Comparison of ENCODE assay signal across 9 mouse cellular contexts in genomic region chr4:85842113-85842512, GRCm38 (mm10).
DNase-seq lines count a peak whose midpoint lies in the region; ATAC-seq lines count a peak whose summit lies in the region.
"Had no signal": no experiment of that assay in that cellular context is flagged by ENCODE, and none has a peak within 500 bp of the region (broad histone marks: within the 10 kb centered on the region; RNA-seq: fewer than 3 reads in every experiment).

No protein-coding gene starts in this region.

- peak; percentile 69; the same call in 1 of the 2 replicates for ATAC-seq in embryonic facial prominence, embryonic 12.5 days (ENCODE audit: insufficient number of reproducible peaks, insufficient read depth, low FRiP score, low TSS enrichment)
- 0 out of 2 replicates have a peak, but pooled peaks have one; percentile 33 for ATAC-seq in forebrain, embryonic 15.5 days (replicated peaks)
- ATAC-seq in erythroblast, adult 5-6 weeks (replicated peaks; ENCODE audit: low FRiP score, poor library complexity, severe bottlenecking), result no peak

- no peaks in the 10 kb centered on the region for H3K36me3 ChIP-seq in embryonic facial prominence, embryonic 12.5 days
- no peaks in the 10 kb centered on the region for H3K36me3 ChIP-seq in embryonic facial prominence, embryonic 10.5 days (replicated peaks)
- no peaks in the 10 kb centered on the region for H3K36me3 ChIP-seq in forebrain, embryonic 15.5 days

- H3K4me2 ChIP-seq in embryonic facial prominence, embryonic 12.5 days (replicated peaks), result no peak overlapping the region
- H3K4me2 ChIP-seq in forebrain, embryonic 15.5 days (replicated peaks), result no peak overlapping the region

- no peak overlapping the region for H3K4me3 ChIP-seq in embryonic facial prominence, embryonic 12.5 days
- no peak overlapping the region for H3K4me3 ChIP-seq in embryonic facial prominence, embryonic 10.5 days
- no peak overlapping the region for H3K4me3 ChIP-seq in forebrain, embryonic 15.5 days
- H3K4me3 ChIP-seq: heart, adult 2 months had no signal

- no peak for DNase-seq in embryonic facial prominence, embryonic 10.5 days (ENCODE audit: low spot score)
- DNase-seq in left cerebral cortex, postnatal 14 days (ENCODE audit: low spot score in 2 of 2), result peak; percentile 25 to 26
- DNase-seq in left cerebral cortex, postnatal 36 days (ENCODE audit: low spot score in 2 of 2), result no peak
- peak; percentile 46 to 49 for DNase-seq in adrenal gland, postnatal 36 days
- DNase-seq in embryo, embryonic 11 days, result no peak

- no peak overlapping the region for H3K27ac ChIP-seq in embryonic facial prominence, embryonic 12.5 days
- no peak overlapping the region for H3K27ac ChIP-seq in embryonic facial prominence, embryonic 10.5 days (replicated peaks)
- H3K27ac ChIP-seq in forebrain, embryonic 15.5 days (replicated peaks), result no peak overlapping the region
- H3K27ac ChIP-seq: heart, adult 2 months had no signal

- H3K9ac ChIP-seq in embryonic facial prominence, embryonic 12.5 days, result no peak overlapping the region
- H3K9ac ChIP-seq in forebrain, embryonic 15.5 days (replicated peaks), result no peak overlapping the region

- no peaks in the 10 kb centered on the region for H3K9me3 ChIP-seq in embryonic facial prominence, embryonic 12.5 days
- H3K9me3 ChIP-seq in embryonic facial prominence, embryonic 10.5 days, result no peaks in the 10 kb centered on the region
- H3K9me3 ChIP-seq in forebrain, embryonic 15.5 days, result no peaks in the 10 kb centered on the region

- no peaks in the 10 kb centered on the region for H3K27me3 ChIP-seq in embryonic facial prominence, embryonic 12.5 days
- H3K27me3 ChIP-seq in embryonic facial prominence, embryonic 10.5 days (replicated peaks; ENCODE audit: low read depth, poor library complexity, severe bottlenecking), result no peaks in the 10 kb centered on the region
- H3K27me3 ChIP-seq in forebrain, embryonic 15.5 days, result no peaks in the 10 kb centered on the region

- H3K4me1 ChIP-seq in embryonic facial prominence, embryonic 12.5 days, result peaks cover 16% of the 10 kb centered on the region
- H3K4me1 ChIP-seq in embryonic facial prominence, embryonic 10.5 days, result peaks cover 24% of the 10 kb centered on the region
- H3K4me1 ChIP-seq in forebrain, embryonic 15.5 days, result peaks cover 14% of the 10 kb centered on the region

- 68% methylated on average over 9 of the region's 9 CpGs for WGBS in embryonic facial prominence, embryonic 12.5 days
- 85% methylated on average over 9 of the region's 9 CpGs for WGBS in embryonic facial prominence, embryonic 10.5 days
- WGBS in forebrain, embryonic 15.5 days, result 45% methylated on average over 9 of the region's 9 CpGs

- intact Hi-C loops in left cerebral cortex, postnatal 14 days (cut with DNase I), result no loop called here
- intact Hi-C loops in left cerebral cortex, postnatal 36 days (cut with DNase I), result no loop called here

Comparison
In these comparisons a context has a peak if more than half of its experiments do, and no peak if none do; other contexts are left out.
1. DNase-seq: peak in left cerebral cortex, postnatal 14 days (2 of 2) and adrenal gland, postnatal 36 days (2 of 2); none in embryonic facial prominence, embryonic 10.5 days (single experiment), left cerebral cortex, postnatal 36 days (0 of 2) and embryo, embryonic 11 days (single experiment).